Mouse (Mus musculus): ENCODE measurements around the gene Tmem174. TPM values are rescaled to one million over a fixed set of nuclear protein-coding genes. Genes with fewer than 3 reads are reported as not detected.

Tmem174 gene
- polyA plus RNA-seq (2014; fragmentation: Nextera tagmentation; extraction: Ambion mirVana), result 4.4 and 9.3 TPM in 2 replicates

- Histone ChIP-seq H3K27me3 (ENCODE audit: control insufficient read depth, insufficient read depth, low read length) (no peaks in the 10 kb centered on the region), H3K36me3 (ENCODE audit: control insufficient read depth, insufficient read depth, low read length) (no peaks in the 10 kb centered on the region), H3K4me2 (replicated peaks; ENCODE audit: low read depth, low read length) (0 out of 2 replicates have a peak within 1 kb of the TSS, but pooled peaks have one; percentile 8), H3K4me3 (ENCODE audit: low read length) (0 out of 2 replicates have a peak within 1 kb of the TSS, but pooled peaks have one; percentile 1), H3K27ac (ENCODE audit: low read depth, low read length) (peak within 1 kb of the TSS; percentile 44; the same call in 1 of the 2 replicates), H3K4me1 (ENCODE audit: control insufficient read depth, insufficient read depth, low read length) (peaks cover 10% of the 10 kb centered on the region; the same call in 1 of the 2 replicates), H3K9ac (ENCODE audit: low read depth, low read length) (no peak within 1 kb of the TSS), H3K9me3 (ENCODE audit: control insufficient read depth, low read length) (peaks cover 5% of the 10 kb centered on the region; the same call in 1 of the 2 replicates)
- 91% methylated on average over 12 of the region's 12 CpGs for WGBS
- no peak for ATAC-seq (ENCODE audit: low FRiP score, low TSS enrichment)
Measured at GRCm38 (mm10) chr13:98637145-98637544, at the start of gene Tmem174. Gene Tmem174 (minus strand): TSS chr13:98637410.

DNA sequence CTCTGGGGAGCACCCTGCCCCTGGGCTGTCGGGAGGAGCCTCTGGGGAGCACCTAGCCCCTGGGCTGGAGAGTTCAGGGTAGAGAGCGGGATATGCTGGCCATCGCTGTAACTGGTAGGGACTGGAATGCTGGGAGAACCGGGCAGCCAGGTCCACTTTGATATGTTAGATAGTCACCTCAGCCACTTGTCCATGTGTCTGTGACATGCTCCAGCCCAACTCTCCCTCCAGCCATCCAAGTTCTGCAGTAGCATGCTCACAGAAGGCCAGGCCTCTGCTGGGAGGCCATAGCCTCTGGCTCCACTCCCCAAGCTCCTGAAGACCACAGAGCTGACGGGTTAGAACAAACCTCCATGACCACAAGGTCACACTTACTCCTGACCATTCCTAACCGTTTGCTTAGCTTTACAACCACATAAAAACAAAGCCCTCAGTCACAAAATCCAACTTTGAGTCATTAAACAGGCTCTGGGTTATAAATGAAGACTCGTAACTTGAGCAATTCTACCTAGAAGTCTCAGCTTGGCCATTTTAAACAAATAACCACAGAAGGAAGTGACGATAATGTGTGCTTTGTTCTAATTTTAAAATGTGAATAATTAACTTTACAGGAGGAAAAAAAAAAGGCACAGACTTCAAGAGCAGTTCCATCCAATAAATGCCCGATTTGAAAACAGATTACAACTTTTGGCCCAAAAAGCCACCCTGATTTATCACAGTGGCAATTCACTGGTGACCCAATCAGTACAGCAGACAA, 47.1 kb upstream of the Tmem174 start:
- Histone ChIP-seq H3K4me1 (ENCODE audit: control insufficient read depth, insufficient read depth, low read length) (peaks cover 12% of the 10 kb centered on the region), H3K27me3 (ENCODE audit: control insufficient read depth, insufficient read depth, low read length) (no peaks in the 10 kb centered on the region), H3K9me3 (ENCODE audit: control insufficient read depth, low read length) (no peaks in the 10 kb centered on the region), H3K4me2 (replicated peaks; ENCODE audit: low read depth, low read length) (no peak overlapping the region), H3K27ac (ENCODE audit: low read depth, low read length) (peak overlapping the region; percentile 75; the same call in 1 of the 2 replicates), H3K4me3 (ENCODE audit: low read length) (no peak overlapping the region), H3K36me3 (ENCODE audit: control insufficient read depth, insufficient read depth, low read length) (no peaks in the 10 kb centered on the region), H3K9ac (ENCODE audit: low read depth, low read length) (no peak overlapping the region)
- ATAC-seq (ENCODE audit: low FRiP score, low TSS enrichment), result no peak
- WGBS, result 38% methylated on average over 9 of the region's 9 CpGs

GRCm38 (mm10) chr13:98683412-98683811, 46.2 kb upstream of the Tmem174 start:
- ATAC-seq (ENCODE audit: low FRiP score, low TSS enrichment), result no peak
- Histone ChIP-seq H3K27me3 (ENCODE audit: control insufficient read depth, insufficient read depth, low read length) (no peaks in the 10 kb centered on the region), H3K4me2 (replicated peaks; ENCODE audit: low read depth, low read length) (no peak overlapping the region), H3K27ac (ENCODE audit: low read depth, low read length) (no peak overlapping the region), H3K36me3 (ENCODE audit: control insufficient read depth, insufficient read depth, low read length) (no peaks in the 10 kb centered on the region), H3K4me1 (ENCODE audit: control insufficient read depth, insufficient read depth, low read length) (peaks cover 15% of the 10 kb centered on the region), H3K9me3 (ENCODE audit: control insufficient read depth, low read length) (no peaks in the 10 kb centered on the region), H3K9ac (ENCODE audit: low read depth, low read length) (no peak overlapping the region), H3K4me3 (ENCODE audit: low read length) (no peak overlapping the region)
- 81% methylated on average over 2 of the region's 2 CpGs for WGBS

DNA sequence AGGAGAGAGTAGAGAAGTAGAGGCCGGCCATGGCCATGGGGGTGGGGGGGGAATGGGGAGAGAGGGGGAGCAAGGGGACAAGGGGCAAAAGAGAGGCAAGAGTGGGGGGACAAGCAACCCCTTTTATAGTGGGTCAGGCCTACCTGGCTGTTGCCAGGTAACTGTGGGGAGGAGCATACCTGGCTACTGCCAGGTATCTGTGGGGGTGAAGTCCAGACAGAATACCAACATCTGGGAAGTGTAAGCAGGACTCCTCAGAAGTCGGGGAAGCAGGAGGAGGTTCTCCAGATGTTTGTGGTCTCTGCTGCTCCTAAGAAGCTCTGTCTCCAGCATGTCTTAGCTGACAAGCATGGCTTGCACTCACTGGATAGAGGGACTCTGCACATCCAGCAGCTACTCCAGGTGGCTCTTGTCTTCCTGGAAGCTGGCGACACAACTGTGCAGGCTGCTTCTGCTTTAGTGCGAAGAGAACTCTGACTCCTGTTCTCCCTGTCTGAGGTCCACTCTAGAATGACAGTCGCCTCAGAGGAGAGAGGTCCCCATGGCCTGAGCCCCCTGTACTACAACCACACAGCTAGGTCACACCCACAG, 43.4 kb upstream of the Tmem174 start:
- Histone ChIP-seq H3K36me3 (ENCODE audit: control insufficient read depth, insufficient read depth, low read length) (no peaks in the 10 kb centered on the region), H3K4me2 (replicated peaks; ENCODE audit: low read depth, low read length) (no peak overlapping the region), H3K4me1 (ENCODE audit: control insufficient read depth, insufficient read depth, low read length) (peaks cover 15% of the 10 kb centered on the region), H3K27me3 (ENCODE audit: control insufficient read depth, insufficient read depth, low read length) (no peaks in the 10 kb centered on the region), H3K27ac (ENCODE audit: low read depth, low read length) (no peak overlapping the region), H3K4me3 (ENCODE audit: low read length) (no peak overlapping the region), H3K9me3 (ENCODE audit: control insufficient read depth, low read length) (no peaks in the 10 kb centered on the region), H3K9ac (ENCODE audit: low read depth, low read length) (no peak overlapping the region)
- WGBS, result 59% methylated on average over 5 of the region's 5 CpGs
- peak; percentile 7; the same call in 1 of the 2 replicates for ATAC-seq (ENCODE audit: low FRiP score, low TSS enrichment)

DNA sequence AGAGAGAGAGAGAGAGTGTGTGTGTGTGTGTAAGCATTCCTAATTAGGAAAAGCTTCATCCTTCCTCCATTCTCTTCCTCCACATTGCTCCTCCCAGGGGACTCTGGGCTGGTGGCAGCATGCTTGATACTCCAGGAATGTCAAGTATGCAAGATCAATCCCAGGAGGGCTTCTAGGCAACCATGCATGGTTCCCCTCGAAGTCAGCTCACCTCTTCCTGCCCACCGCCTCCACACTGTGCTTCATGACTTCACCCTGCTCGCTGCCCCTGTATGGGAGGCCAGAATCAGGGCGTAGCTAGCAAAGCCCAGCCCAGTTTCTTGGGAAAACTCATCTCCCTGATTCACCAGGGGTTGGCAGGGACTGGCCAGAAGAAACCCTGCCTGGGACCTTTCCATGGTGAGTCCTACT, 42.4 kb upstream of the Tmem174 start:
- Histone ChIP-seq H3K36me3 (ENCODE audit: control insufficient read depth, insufficient read depth, low read length) (no peaks in the 10 kb centered on the region), H3K27me3 (ENCODE audit: control insufficient read depth, insufficient read depth, low read length) (no peaks in the 10 kb centered on the region), H3K9ac (ENCODE audit: low read depth, low read length) (no peak overlapping the region), H3K4me2 (replicated peaks; ENCODE audit: low read depth, low read length) (no peak overlapping the region), H3K27ac (ENCODE audit: low read depth, low read length) (peak overlapping the region; percentile 69), H3K4me1 (ENCODE audit: control insufficient read depth, insufficient read depth, low read length) (peaks cover 15% of the 10 kb centered on the region), H3K9me3 (ENCODE audit: control insufficient read depth, low read length) (no peaks in the 10 kb centered on the region), H3K4me3 (ENCODE audit: low read length) (no peak overlapping the region)
- WGBS, result 33% methylated on average over 4 of the region's 4 CpGs
- peak; percentile 89 for ATAC-seq (ENCODE audit: low FRiP score, low TSS enrichment)

GRCm38 (mm10) chr13:98679230-98679629, 42.0 kb upstream of the Tmem174 start:
- H3K4me2 ChIP-seq (replicated peaks; ENCODE audit: low read depth, low read length), result no peak overlapping the region
- no peaks in the 10 kb centered on the region for H3K27me3 ChIP-seq (ENCODE audit: control insufficient read depth, insufficient read depth, low read length)
- peaks cover 15% of the 10 kb centered on the region for H3K4me1 ChIP-seq (ENCODE audit: control insufficient read depth, insufficient read depth, low read length)
- no peaks in the 10 kb centered on the region for H3K36me3 ChIP-seq (ENCODE audit: control insufficient read depth, insufficient read depth, low read length)
- no peak overlapping the region for H3K9ac ChIP-seq (ENCODE audit: low read depth, low read length)
- H3K27ac ChIP-seq (ENCODE audit: low read depth, low read length), result peak overlapping the region; percentile 69; the same call in 1 of the 2 replicates
- no peak overlapping the region for H3K4me3 ChIP-seq (ENCODE audit: low read length)
- ATAC-seq (ENCODE audit: low FRiP score, low TSS enrichment), result peak; percentile 33; the same call in 1 of the 2 replicates
- H3K9me3 ChIP-seq (ENCODE audit: control insufficient read depth, low read length), result no peaks in the 10 kb centered on the region
- WGBS, result 95% methylated on average over 1 of the region's 1 CpGs

DNA sequence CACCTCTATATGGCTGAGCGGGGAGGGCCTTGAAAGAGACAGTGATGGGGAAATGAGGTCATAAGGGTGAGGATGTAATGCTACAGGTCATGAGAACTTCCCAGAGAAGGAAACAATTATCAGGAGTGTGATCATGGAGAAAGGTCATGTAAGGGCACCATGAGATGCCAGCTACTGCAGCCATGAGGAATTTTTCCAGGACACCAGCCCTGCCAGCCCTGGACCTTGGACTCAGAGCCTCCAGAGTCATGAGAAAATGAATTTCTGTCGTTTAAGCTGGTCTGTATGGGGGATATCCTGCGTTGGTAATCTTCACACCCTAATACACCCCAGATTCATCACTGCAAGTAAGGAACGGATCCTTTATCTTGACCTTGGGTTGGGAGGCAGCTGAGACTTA, 36.7 kb upstream of the Tmem174 start:
- no peaks in the 10 kb centered on the region for H3K9me3 ChIP-seq (ENCODE audit: control insufficient read depth, low read length)
- WGBS, result 70% methylated on average over 4 of the region's 4 CpGs
- no peaks in the 10 kb centered on the region for H3K4me1 ChIP-seq (ENCODE audit: control insufficient read depth, insufficient read depth, low read length)
- no peak overlapping the region for H3K27ac ChIP-seq (ENCODE audit: low read depth, low read length)
- H3K9ac ChIP-seq (ENCODE audit: low read depth, low read length), result no peak overlapping the region
- no peak overlapping the region for H3K4me2 ChIP-seq (replicated peaks; ENCODE audit: low read depth, low read length)
- no peak for ATAC-seq (ENCODE audit: low FRiP score, low TSS enrichment)
- no peaks in the 10 kb centered on the region for H3K27me3 ChIP-seq (ENCODE audit: control insufficient read depth, insufficient read depth, low read length)
- no peak overlapping the region for H3K4me3 ChIP-seq (ENCODE audit: low read length)
- H3K36me3 ChIP-seq (ENCODE audit: control insufficient read depth, insufficient read depth, low read length), result no peaks in the 10 kb centered on the region

DNA sequence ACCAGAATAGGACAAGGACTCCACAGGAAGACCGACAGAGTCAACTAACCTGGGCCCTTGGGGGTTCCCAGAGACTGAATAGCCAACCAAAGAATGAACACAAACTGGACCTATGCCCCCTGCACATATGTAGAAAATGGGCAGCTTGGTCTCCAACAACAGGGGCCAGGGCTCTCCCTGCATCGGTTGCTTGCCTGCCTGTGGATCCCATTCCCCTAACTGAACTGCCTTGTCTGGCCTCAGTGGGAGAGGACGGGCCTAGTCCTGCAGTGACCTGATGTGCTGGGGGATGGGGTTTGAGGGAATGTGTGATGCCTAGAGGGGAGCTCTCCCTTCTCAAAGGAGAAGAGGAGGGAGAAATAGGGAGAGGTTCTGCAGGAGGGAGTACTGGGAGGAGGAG, 32.1 kb upstream of the Tmem174 start:
- H3K9ac ChIP-seq (ENCODE audit: low read depth, low read length), result no peak overlapping the region
- no peaks in the 10 kb centered on the region for H3K27me3 ChIP-seq (ENCODE audit: control insufficient read depth, insufficient read depth, low read length)
- no peak overlapping the region for H3K27ac ChIP-seq (ENCODE audit: low read depth, low read length)
- no peak overlapping the region for H3K4me2 ChIP-seq (replicated peaks; ENCODE audit: low read depth, low read length)
- H3K4me1 ChIP-seq (ENCODE audit: control insufficient read depth, insufficient read depth, low read length), result no peaks in the 10 kb centered on the region
- no peak for ATAC-seq (ENCODE audit: low FRiP score, low TSS enrichment)
- WGBS, result 70% methylated on average over 3 of the region's 3 CpGs
- H3K9me3 ChIP-seq (ENCODE audit: control insufficient read depth, low read length), result no peaks in the 10 kb centered on the region
- H3K4me3 ChIP-seq (ENCODE audit: low read length), result no peak overlapping the region
- H3K36me3 ChIP-seq (ENCODE audit: control insufficient read depth, insufficient read depth, low read length), result no peaks in the 10 kb centered on the region

DNA sequence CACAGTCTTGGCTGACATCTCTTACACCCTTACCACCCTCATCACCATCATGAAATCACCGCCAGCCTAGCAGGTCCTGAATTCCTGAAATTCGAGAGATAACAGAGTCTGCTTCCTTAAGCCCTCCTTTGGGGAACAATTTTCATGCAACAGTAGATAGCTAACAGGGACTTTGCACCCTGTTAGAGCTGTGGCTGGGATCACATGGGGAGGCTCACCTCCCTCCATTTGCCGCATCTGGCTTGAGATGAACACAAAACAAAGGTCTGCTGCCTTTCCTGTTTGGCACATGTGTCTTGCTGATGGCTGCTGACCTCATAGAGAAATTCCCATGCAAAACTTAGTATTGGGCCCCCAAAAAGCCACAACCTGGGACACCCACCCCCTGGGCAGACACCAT, 30.1 kb upstream of the Tmem174 start:
- no peak overlapping the region for H3K9ac ChIP-seq (ENCODE audit: low read depth, low read length)
- 84% methylated on average over 3 of the region's 3 CpGs for WGBS
- no peak overlapping the region for H3K4me2 ChIP-seq (replicated peaks; ENCODE audit: low read depth, low read length)
- no peak for ATAC-seq (ENCODE audit: low FRiP score, low TSS enrichment)
- no peak overlapping the region for H3K4me3 ChIP-seq (ENCODE audit: low read length)
- no peaks in the 10 kb centered on the region for H3K4me1 ChIP-seq (ENCODE audit: control insufficient read depth, insufficient read depth, low read length)
- H3K27ac ChIP-seq (ENCODE audit: low read depth, low read length), result no peak overlapping the region
- no peaks in the 10 kb centered on the region for H3K9me3 ChIP-seq (ENCODE audit: control insufficient read depth, low read length)
- no peaks in the 10 kb centered on the region for H3K36me3 ChIP-seq (ENCODE audit: control insufficient read depth, insufficient read depth, low read length)
- no peaks in the 10 kb centered on the region for H3K27me3 ChIP-seq (ENCODE audit: control insufficient read depth, insufficient read depth, low read length)

All from kidney, embryonic 14.5 days (tissue).